ENCODE assay signal across 14 mouse cellular contexts in genomic region chr15:80736553-80736952, GRCm38 (mm10). TPM values are rescaled to one million over a fixed set of nuclear protein-coding genes. Genes with fewer than 3 reads are reported as not detected.
A peak's percentile ranks its signal among the peaks of the same experiment; 100 is the strongest.
DNase-seq lines count a peak whose midpoint lies in the region; ATAC-seq and TF ChIP-seq lines count a peak whose summit lies in the region.
"Had no signal": no experiment of that assay in that cellular context is flagged by ENCODE, and none has a peak within 500 bp of the region (broad histone marks: within the 10 kb centered on the region; RNA-seq: fewer than 3 reads in every experiment).

No protein-coding gene starts in this region.

- H3K4me1 ChIP-seq in kidney, adult 2 months (ENCODE audit: control insufficient read depth, insufficient read depth, low read length) = peaks cover 4% of the 10 kb centered on the region; the same call in 1 of the 2 replicates
- H3K4me1 ChIP-seq in CH12.LX (ENCODE audit: control insufficient read depth in 1 of 2, insufficient read depth in 2 of 2) = peaks cover 28 to 68% of the 10 kb centered on the region in 2 experiments
- H3K4me1 ChIP-seq in liver, embryonic 12.5 days = peaks cover 34% of the 10 kb centered on the region
- no peaks in the 10 kb centered on the region for H3K4me1 ChIP-seq in hindbrain, embryonic 16.5 days (ENCODE audit: control insufficient read depth, insufficient read depth, low read depth, low read length)
- no peaks in the 10 kb centered on the region for H3K4me1 ChIP-seq in hindbrain, embryonic 13.5 days (replicated peaks)
- H3K4me1 ChIP-seq: neural tube, embryonic 12.5 days had no signal

- TF ChIP-seq EP300 in CH12.LX (IDR thresholded peaks at IDR 0.05; ENCODE audit: low read length) = no peak

- TF ChIP-seq POLR2A in kidney, adult 2 months (IDR thresholded peaks at IDR 0.05; ENCODE audit: low read depth, low read length) = no peak
- no peak for TF ChIP-seq POLR2A in CH12.LX (IDR thresholded peaks at IDR 0.05; ENCODE audit: low read depth, low read length)

- DNase-seq in kidney, adult 2 months = no peak
- no peak for DNase-seq in kidney, postnatal 4 days
- peak; percentile 55 for DNase-seq in CH12.LX (ENCODE audit: extremely low read depth)
- peak; percentile 22 for DNase-seq in thymus, postnatal 0 days (ENCODE audit: low spot score)
- DNase-seq in cerebellum, adult 9-11 months = no peak
- DNase-seq: cerebellum, adult 2 months; lung, postnatal 14 days; right cerebral cortex, adult 18-20 months had no signal

- no peak overlapping the region for H3K27ac ChIP-seq in kidney, adult 2 months (ENCODE audit: insufficient read depth, low read depth, low read length)
- peak overlapping the region; percentile 99 for H3K27ac ChIP-seq in CH12.LX (ENCODE audit: insufficient read depth, low read depth)
- H3K27ac ChIP-seq in liver, embryonic 12.5 days = no peak overlapping the region
- H3K27ac ChIP-seq in hindbrain, embryonic 16.5 days (ENCODE audit: low read depth, low read length) = no peak overlapping the region
- no peak overlapping the region for H3K27ac ChIP-seq in hindbrain, embryonic 13.5 days
- H3K27ac ChIP-seq: kidney, embryonic 15.5 days; midbrain, embryonic 13.5 days; neural tube, embryonic 12.5 days had no signal

- TF ChIP-seq CTCF in kidney, adult 2 months (conservative IDR thresholded peaks at IDR 0.05; ENCODE audit: insufficient read depth, insufficient read length, low read depth, low read length) = peak; percentile 23; the same call in 1 of the 2 replicates
- peak in 1 of 2 experiments; percentile 82; a peak in 2 of 4 replicates for TF ChIP-seq CTCF in CH12.LX (conservative IDR thresholded peaks at IDR 0.05 in 1 of 2, IDR thresholded peaks at IDR 0.05 in 1 of 2; ENCODE audit: low read depth in 2 of 2, low read length in 2 of 2)

- dilution Hi-C loops in CH12.LX (cut with MboI; ENCODE audit: extremely low pct_ligation_motif_present, extremely low pct_unique_long_range_greater_than_20kb, low sequenced_read_pairs) = no loop called here

- H3K4me3 ChIP-seq in kidney, adult 2 months (ENCODE audit: insufficient read depth, low read depth, low read length) = no peak overlapping the region
- no peak overlapping the region for H3K4me3 ChIP-seq in CH12.LX (replicated peaks in 1 of 3; ENCODE audit: low read depth in 2 of 3, low read length in 2 of 3, poor library complexity in 1 of 3)
- H3K4me3 ChIP-seq in liver, embryonic 12.5 days = no peak overlapping the region
- H3K4me3 ChIP-seq in hindbrain, embryonic 16.5 days (ENCODE audit: low read length) = no peak overlapping the region
- no peak overlapping the region for H3K4me3 ChIP-seq in hindbrain, embryonic 13.5 days
- H3K4me3 ChIP-seq: kidney, embryonic 15.5 days; midbrain, embryonic 13.5 days; neural tube, embryonic 12.5 days had no signal

- no peaks in the 10 kb centered on the region for H3K36me3 ChIP-seq in kidney, adult 2 months (ENCODE audit: control insufficient read depth, insufficient read depth, low read length)
- peaks cover 0 to 2% of the 10 kb centered on the region in 2 experiments for H3K36me3 ChIP-seq in CH12.LX (replicated peaks in 1 of 2; ENCODE audit: control insufficient read depth in 1 of 2, insufficient read depth in 1 of 2, low read length in 1 of 2)
- H3K36me3 ChIP-seq in liver, embryonic 12.5 days = no peaks in the 10 kb centered on the region
- no peaks in the 10 kb centered on the region for H3K36me3 ChIP-seq in hindbrain, embryonic 16.5 days (ENCODE audit: control insufficient read depth, insufficient read depth, low read length)
- H3K36me3 ChIP-seq in hindbrain, embryonic 13.5 days = no peaks in the 10 kb centered on the region
- H3K36me3 ChIP-seq: kidney, embryonic 15.5 days; midbrain, embryonic 13.5 days; neural tube, embryonic 12.5 days had no signal

- peak; percentile 83 for TF ChIP-seq RAD21 in CH12.LX (IDR thresholded peaks at IDR 0.05; ENCODE audit: low read depth, low read length)

- no peaks in the 10 kb centered on the region for H3K27me3 ChIP-seq in kidney, adult 2 months (replicated peaks; ENCODE audit: control insufficient read depth, insufficient read depth, low read length)
- no peaks in the 10 kb centered on the region for H3K27me3 ChIP-seq in CH12.LX (replicated peaks)
- no peaks in the 10 kb centered on the region for H3K27me3 ChIP-seq in liver, embryonic 12.5 days (replicated peaks)
- no peaks in the 10 kb centered on the region for H3K27me3 ChIP-seq in hindbrain, embryonic 16.5 days (replicated peaks; ENCODE audit: control insufficient read depth, insufficient read depth, low read length)
- no peaks in the 10 kb centered on the region for H3K27me3 ChIP-seq in hindbrain, embryonic 13.5 days
- H3K27me3 ChIP-seq: kidney, embryonic 15.5 days; midbrain, embryonic 13.5 days; neural tube, embryonic 12.5 days had no signal

- peak overlapping the region; percentile 35; the same call in 1 of the 2 replicates for H3K4me2 ChIP-seq in CH12.LX (ENCODE audit: insufficient read depth, low read depth, poor library complexity, severe bottlenecking)
- no peak overlapping the region for H3K4me2 ChIP-seq in liver, embryonic 12.5 days
- no peak overlapping the region for H3K4me2 ChIP-seq in hindbrain, embryonic 16.5 days (ENCODE audit: low read length)
- no peak overlapping the region for H3K4me2 ChIP-seq in hindbrain, embryonic 13.5 days
- H3K4me2 ChIP-seq: kidney, embryonic 15.5 days; midbrain, embryonic 13.5 days; neural tube, embryonic 12.5 days had no signal

- in situ Hi-C loops in CH12.LX (cut with MboI; ENCODE audit: low pct_ligation_motif_present, low pct_unique_long_range_greater_than_20kb, low sequenced_read_pairs) = no loop called here

- no peaks in the 10 kb centered on the region for H3K9me3 ChIP-seq in CH12.LX (replicated peaks; ENCODE audit: low read length)
- H3K9me3 ChIP-seq in liver, embryonic 12.5 days (replicated peaks) = no peaks in the 10 kb centered on the region
- H3K9me3 ChIP-seq in hindbrain, embryonic 16.5 days (ENCODE audit: control insufficient read depth, low read length) = no peaks in the 10 kb centered on the region
- no peaks in the 10 kb centered on the region for H3K9me3 ChIP-seq in hindbrain, embryonic 13.5 days
- H3K9me3 ChIP-seq: kidney, embryonic 15.5 days; midbrain, embryonic 13.5 days; neural tube, embryonic 12.5 days had no signal

- H3K9ac ChIP-seq in CH12.LX (ENCODE audit: insufficient read depth, low read depth) = no peak overlapping the region
- no peak overlapping the region for H3K9ac ChIP-seq in liver, embryonic 12.5 days
- H3K9ac ChIP-seq in hindbrain, embryonic 16.5 days (ENCODE audit: low read depth, low read length) = no peak overlapping the region
- H3K9ac ChIP-seq in hindbrain, embryonic 13.5 days = no peak overlapping the region
- H3K9ac ChIP-seq: kidney, embryonic 15.5 days; midbrain, embryonic 13.5 days; neural tube, embryonic 12.5 days had no signal

- peaks cover 23% of the 10 kb centered on the region for H3K79me2 ChIP-seq in CH12.LX (replicated peaks; ENCODE audit: control insufficient read depth, extremely low read depth, insufficient read depth, poor library complexity, severe bottlenecking)

- ATAC-seq in liver, embryonic 12.5 days = peak; percentile 62; the same call in 1 of the 2 replicates
- ATAC-seq in hindbrain, embryonic 16.5 days = no peak
- ATAC-seq in hindbrain, embryonic 13.5 days (ENCODE audit: low FRiP score) = no peak
- ATAC-seq: midbrain, embryonic 13.5 days had no signal

- WGBS in kidney, adult 2 months = 59% methylated on average over 1 of the region's 1 CpGs
- WGBS in liver, embryonic 12.5 days (ENCODE audit: insufficient replicate concordance) = 25% methylated on average over 1 of the region's 1 CpGs
- WGBS in hindbrain, embryonic 16.5 days = 36% methylated on average over 1 of the region's 1 CpGs
- whole genome bisulfite sequencing in hindbrain, embryonic 13.5 days = 57% methylated on average over 1 of the region's 1 CpGs

TF ChIP-seq in CH12.LX, 34 proteins besides CTCF, POLR2A, EP300 and RAD21:
- TF ChIP-seq PAX5 (IDR thresholded peaks at IDR 0.05; ENCODE audit: low read length) (no peak), MYC (IDR thresholded peaks at IDR 0.05; ENCODE audit: low read depth, low read length) (peak; percentile 58; the same call in 1 of the 2 replicates), MAZ (IDR thresholded peaks at IDR 0.05; ENCODE audit: low read depth, low read length) (no peak), SMC3 (IDR thresholded peaks at IDR 0.05; ENCODE audit: low read depth, low read length) (peak; percentile 78), ZC3H11A (IDR thresholded peaks at IDR 0.05; ENCODE audit: low read depth, low read length) (peak; percentile 17; the same call in 1 of the 2 replicates)

RNA-seq across cellular contexts. Expression of gene Tnrc6b, which starts 25.4 kb away (rescaled TPM):
- polyA plus RNA-seq in kidney, adult 2 months (2012; rRNA removed) = 12.1 and 14.2 TPM in 2 replicates
- 16.1 and 16.2 TPM in 2 replicates for total RNA-seq in CH12.LX (2012; rRNA removed)
- total RNA-seq in CH12.LX (2014; rRNA removed) = 5.1 and 6.0 TPM in 2 replicates
- polyA plus RNA-seq in CH12.LX (2012; ENCODE audit: insufficient read length, low read depth) = 15.0 and 17.1 TPM in 2 replicates
- polyA plus RNA-seq in liver, embryonic 12.5 days (2016; fragmentation: Nextera tagmentation; extraction: Ambion mirVana) = 32.2 and 33.0 TPM in 2 replicates
- polyA plus RNA-seq in thymus, postnatal 0 days (2015; fragmentation: Nextera tagmentation; extraction: Ambion mirVana) = 16.2 and 23.9 TPM in 2 replicates
- 26.8 and 32.9 TPM in 2 replicates for polyA plus RNA-seq in hindbrain, embryonic 16.5 days (2015; fragmentation: Nextera tagmentation; extraction: Ambion mirVana)
- 42.6 and 45.2 TPM in 2 replicates for polyA plus RNA-seq in hindbrain, embryonic 13.5 days (2015; fragmentation: Nextera tagmentation; extraction: Ambion mirVana)

Comparison
In these comparisons a context has a peak if more than half of its experiments do, and no peak if none do; other contexts are left out.
1. DNase-seq: peak in CH12.LX (single experiment) and thymus, postnatal 0 days (single experiment); none in kidney, adult 2 months (single experiment), kidney, postnatal 4 days (0 of 2) and cerebellum, adult 9-11 months (single experiment).